9 mouse cellular contexts compared by ENCODE assay signal in the genomic region with DNA sequence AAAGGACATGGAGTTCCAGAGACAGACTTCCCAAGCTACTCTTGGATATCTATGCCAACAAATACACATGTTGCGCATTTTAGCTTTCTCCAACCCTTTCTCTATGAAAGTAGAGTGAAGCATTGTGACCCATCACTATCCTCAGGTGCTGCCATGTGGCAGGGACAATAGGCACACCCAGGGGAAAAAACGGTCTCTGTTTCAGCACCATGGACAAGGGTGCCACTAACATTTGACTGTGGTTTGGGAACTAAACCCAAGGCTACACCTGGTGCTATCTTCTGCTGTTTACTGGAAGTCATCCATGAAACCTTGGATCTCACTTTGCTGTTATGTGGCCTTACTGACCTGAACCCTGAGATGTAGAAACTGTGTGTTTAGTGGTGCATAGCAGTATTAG.
A peak's percentile ranks its signal among the peaks of the same experiment; 100 is the strongest.
DNase-seq lines count a peak whose midpoint lies in the region; ATAC-seq and TF ChIP-seq lines count a peak whose summit lies in the region.
"Had no signal": no experiment of that assay in that cellular context is flagged by ENCODE, and none has a peak within 500 bp of the region (broad histone marks: within the 10 kb centered on the region; RNA-seq: fewer than 3 reads in every experiment).

No protein-coding gene starts in this region.

- H3K4me3 ChIP-seq in hindbrain, embryonic 11.5 days (ENCODE audit: low read depth, low read length) = no peak overlapping the region
- no peak overlapping the region for H3K4me3 ChIP-seq in hindbrain, embryonic 14.5 days (replicated peaks; ENCODE audit: low read length)
- H3K4me3 ChIP-seq in limb, embryonic 14.5 days (replicated peaks; ENCODE audit: low read length) = no peak overlapping the region
- no peak overlapping the region for H3K4me3 ChIP-seq in heart, embryonic 11.5 days (ENCODE audit: low read depth, low read length)

- H3K36me3 ChIP-seq in hindbrain, embryonic 11.5 days (ENCODE audit: control insufficient read depth, insufficient read depth, low read length) = no peaks in the 10 kb centered on the region
- no peaks in the 10 kb centered on the region for H3K36me3 ChIP-seq in hindbrain, embryonic 14.5 days (replicated peaks; ENCODE audit: control insufficient read depth, insufficient read depth)
- H3K36me3 ChIP-seq in limb, embryonic 14.5 days (ENCODE audit: control insufficient read depth, insufficient read depth, low read length) = no peaks in the 10 kb centered on the region
- no peaks in the 10 kb centered on the region for H3K36me3 ChIP-seq in heart, embryonic 11.5 days (ENCODE audit: control insufficient read depth, insufficient read depth, low read length)

- no peak overlapping the region for H3K27ac ChIP-seq in hindbrain, embryonic 11.5 days (ENCODE audit: low read depth, low read length)
- H3K27ac ChIP-seq in hindbrain, embryonic 14.5 days = no peak overlapping the region
- no peak overlapping the region for H3K27ac ChIP-seq in limb, embryonic 14.5 days (replicated peaks; ENCODE audit: low read depth, low read length)
- H3K27ac ChIP-seq in heart, embryonic 11.5 days (ENCODE audit: low read depth, low read length) = no peak overlapping the region

- no peaks in the 10 kb centered on the region for H3K27me3 ChIP-seq in hindbrain, embryonic 11.5 days (ENCODE audit: control insufficient read depth, insufficient read depth, low read length)
- H3K27me3 ChIP-seq in hindbrain, embryonic 14.5 days (ENCODE audit: control insufficient read depth, insufficient read depth, low read length) = no peaks in the 10 kb centered on the region
- H3K27me3 ChIP-seq in limb, embryonic 14.5 days (ENCODE audit: control insufficient read depth, insufficient read depth, low read length) = no peaks in the 10 kb centered on the region
- H3K27me3 ChIP-seq in heart, embryonic 11.5 days (ENCODE audit: control insufficient read depth, insufficient read depth, low read length) = no peaks in the 10 kb centered on the region

- H3K9ac ChIP-seq in hindbrain, embryonic 11.5 days (ENCODE audit: low read depth, low read length) = no peak overlapping the region
- no peak overlapping the region for H3K9ac ChIP-seq in hindbrain, embryonic 14.5 days
- H3K9ac ChIP-seq in limb, embryonic 14.5 days (ENCODE audit: low read depth, low read length, severe bottlenecking) = no peak overlapping the region
- no peak overlapping the region for H3K9ac ChIP-seq in heart, embryonic 11.5 days (ENCODE audit: low read depth, low read length)

- no peaks in the 10 kb centered on the region for H3K9me3 ChIP-seq in hindbrain, embryonic 11.5 days (ENCODE audit: control insufficient read depth, low read length)
- H3K9me3 ChIP-seq in hindbrain, embryonic 14.5 days (ENCODE audit: control insufficient read depth, low read length) = no peaks in the 10 kb centered on the region
- no peaks in the 10 kb centered on the region for H3K9me3 ChIP-seq in limb, embryonic 14.5 days (ENCODE audit: control insufficient read depth, low read length)
- H3K9me3 ChIP-seq in heart, embryonic 11.5 days (replicated peaks; ENCODE audit: control insufficient read depth, low read length) = no peaks in the 10 kb centered on the region

- DNase-seq in hindbrain, embryonic 11.5 days (ENCODE audit: low spot score) = peak; percentile 49
- no peak for DNase-seq in hindbrain, embryonic 14.5 days (ENCODE audit: low spot score)
- DNase-seq in B cell, adult 2 months = peak; percentile 44 to 47
- peak; percentile 25 for DNase-seq in c-Kit-positive CD71-negative TER-119-negative erythroid progenitor cells, embryonic 14.5 days (ENCODE audit: low read depth)
- DNase-seq in limb, embryonic 14.5 days (ENCODE audit: low spot score) = peak; percentile 20
- DNase-seq in frontal cortex, postnatal 10 days (ENCODE audit: low spot score in 2 of 2) = no peak
- DNase-seq in ovary, postnatal 10 days (ENCODE audit: low spot score) = no peak
- DNase-seq: cerebellum, adult 9-10 months had no signal

- WGBS in hindbrain, embryonic 11.5 days = 46% methylated on average over 2 of the region's 2 CpGs
- WGBS in hindbrain, embryonic 14.5 days = 42% methylated on average over 2 of the region's 2 CpGs
- WGBS in limb, embryonic 14.5 days = 46% methylated on average over 2 of the region's 2 CpGs
- WGBS in heart, embryonic 11.5 days (ENCODE audit: insufficient replicate concordance) = 35% methylated on average over 2 of the region's 2 CpGs

- TF ChIP-seq POLR2A in limb, embryonic 14.5 days (IDR thresholded peaks at IDR 0.05; ENCODE audit: borderline replicate concordance, extremely low read depth, insufficient read depth, insufficient read length) = no peak

- H3K4me2 ChIP-seq in hindbrain, embryonic 11.5 days (replicated peaks; ENCODE audit: low read depth, low read length) = no peak overlapping the region
- H3K4me2 ChIP-seq in hindbrain, embryonic 14.5 days (replicated peaks) = no peak overlapping the region
- H3K4me2 ChIP-seq in limb, embryonic 14.5 days (replicated peaks; ENCODE audit: low read depth, low read length, severe bottlenecking) = no peak overlapping the region
- H3K4me2 ChIP-seq in heart, embryonic 11.5 days = no peak overlapping the region

- H3K4me1 ChIP-seq in hindbrain, embryonic 11.5 days (replicated peaks; ENCODE audit: control insufficient read depth, insufficient read depth, low read length) = no peaks in the 10 kb centered on the region
- 0 out of 2 replicates have a peak, but pooled peaks cover 1% of the 10 kb centered on the region for H3K4me1 ChIP-seq in hindbrain, embryonic 14.5 days (replicated peaks; ENCODE audit: control insufficient read depth, insufficient read depth, low read length)
- H3K4me1 ChIP-seq in limb, embryonic 14.5 days (ENCODE audit: control insufficient read depth, insufficient read depth, low read length) = no peaks in the 10 kb centered on the region
- H3K4me1 ChIP-seq in heart, embryonic 11.5 days (ENCODE audit: control insufficient read depth, insufficient read depth, low read length) = no peaks in the 10 kb centered on the region

- no peak for ATAC-seq in hindbrain, embryonic 11.5 days (ENCODE audit: low FRiP score)
- no peak for ATAC-seq in hindbrain, embryonic 14.5 days (ENCODE audit: low FRiP score)
- ATAC-seq in limb, embryonic 14.5 days (ENCODE audit: low FRiP score, low read depth) = no peak
- no peak for ATAC-seq in heart, embryonic 11.5 days (replicated peaks; ENCODE audit: insufficient number of reproducible peaks, low FRiP score, low TSS enrichment)

Comparison
In these comparisons a context has a peak if more than half of its experiments do, and no peak if none do; other contexts are left out.
1. DNase-seq: peak in hindbrain, embryonic 11.5 days (single experiment), B cell, adult 2 months (2 of 2), c-Kit-positive CD71-negative TER-119-negative erythroid progenitor cells, embryonic 14.5 days (single experiment) and limb, embryonic 14.5 days (single experiment); none in hindbrain, embryonic 14.5 days (single experiment), frontal cortex, postnatal 10 days (0 of 2) and ovary, postnatal 10 days (single experiment).